Mouse (Mus musculus) thymus, adult 2 months (tissue): ENCODE measurements at regions not wholly inside any gene's neighbourhood (a gene's known extent, or its start where the extent isn't known, plus 50 kb on each side); places are given as distances from the start of the nearest gene placed in this dataset.

Experiments used
- CTCF ChIP-seq: fragments of 200-500 bp; IDR thresholded peaks from 2 replicates; pipeline ENCODE4 v1.5.1; 2012; ENCODE audit warnings: mild to moderate bottlenecking, control low read depth, low read length, moderate library complexity, borderline replicate concordance; ENCODE audit not compliant: control insufficient read depth, poor library complexity, insufficient read depth; ENCODE audit errors: extremely low read depth
- POLR2A ChIP-seq: fragments of 200-500 bp; IDR thresholded peaks from 2 replicates; pipeline ENCODE4 v1.6.1; 2012; ENCODE audit warnings: mild to moderate bottlenecking, low read length, control low read depth, moderate library complexity; ENCODE audit not compliant: control insufficient read depth, poor library complexity, insufficient read depth; ENCODE audit errors: extremely low read depth

DNA sequence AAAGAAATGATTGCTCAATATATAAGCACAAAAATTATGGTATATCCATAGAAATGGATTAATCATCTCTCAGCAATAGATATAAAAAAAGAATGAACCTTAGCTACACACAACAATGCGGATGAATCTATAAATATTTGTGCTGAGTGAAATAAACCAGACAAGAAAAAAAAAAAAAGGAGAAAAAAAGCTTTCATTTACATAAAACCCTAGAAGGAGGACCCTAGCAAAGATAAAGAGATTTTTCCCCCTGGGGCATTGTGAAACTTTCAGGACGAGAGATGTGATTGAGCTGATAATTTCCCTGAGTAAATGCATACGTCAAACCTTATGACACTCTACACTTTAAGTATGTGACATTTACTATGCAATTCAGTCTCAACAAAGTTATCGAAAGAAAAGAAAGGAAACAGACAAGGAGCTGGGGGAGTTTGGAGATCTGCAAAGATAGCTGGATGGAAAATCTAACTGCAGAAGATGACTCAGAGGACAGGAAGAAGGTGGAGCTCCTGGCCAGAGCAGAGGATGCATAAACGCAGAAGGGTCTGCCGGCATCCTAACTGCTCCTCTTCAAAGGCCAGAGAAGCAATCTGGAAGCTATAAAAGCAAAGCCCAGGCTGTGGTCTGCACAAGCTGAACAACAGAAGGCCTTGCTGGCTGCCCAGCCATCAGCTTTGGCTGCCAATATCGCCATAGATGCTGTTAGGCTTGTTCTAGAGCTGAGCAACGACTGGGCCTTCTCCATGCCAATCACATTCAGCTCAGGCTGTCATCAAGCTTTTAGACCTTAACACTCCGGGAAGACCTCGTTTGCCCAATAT is 115.6 kb upstream of the Nabp1 start:
- TF ChIP-seq CTCF (no peak), POLR2A (no peak)
